Mouse (Mus musculus): Measurements from ENCODE around the gene Olfr134.
"Not testable (repeated sequence)": the region's sequence is repeated elsewhere in the genome, so short reads cannot be mapped to it uniquely, and the experiment has no call there.

Olfr134 gene

GRCm38 (mm10) chr17:38171088-38171487 is at the start of gene Olfr134:
Olfr134 (plus strand) TSS chr17:38171388.
- no peak for DNase-seq

GRCm38 (mm10) chr17:38124199-38124598 is 47.0 kb upstream of the Olfr134 start:
- not testable (repeated sequence) for DNase-seq

- DNase-seq = not testable (repeated sequence)
Observed at GRCm38 (mm10) chr17:38125371-38125770, 45.8 kb upstream of the Olfr134 start.

- DNase-seq = no peak
Observed at GRCm38 (mm10) chr17:38134426-38134825, 36.8 kb upstream of the Olfr134 start, which contains the start of gene Olfr132. Olfr132 (minus strand) TSS chr17:38134526.

GRCm38 (mm10) chr17:38144981-38145380 is 26.2 kb upstream of the Olfr134 start, which contains the start of gene Olfr133:
Olfr133 (plus strand) TSS chr17:38145281.
- no peak for DNase-seq

- DNase-seq = no peak
Observed at GRCm38 (mm10) chr17:38204035-38204434, 32.8 kb downstream of the Olfr134 start, which contains the start of gene Olfr135. Olfr135 (plus strand) TSS chr17:38204335.

Data from kidney, postnatal 4 days (tissue).